Mouse (Mus musculus) spleen, postnatal 36 days (tissue): ENCODE results near the gene Myo16.
A peak's percentile ranks its signal among the peaks of the same experiment; 100 is the strongest.

Source experiments
- DNase-seq, 2 experiments: peaks; one replicate each; pipeline ENCODE4 v3.0.0; 2022; ENCODE audit warnings: low spot score in 2 of 2, mixed read lengths in 1 of 2

The Myo16 gene

DNA sequence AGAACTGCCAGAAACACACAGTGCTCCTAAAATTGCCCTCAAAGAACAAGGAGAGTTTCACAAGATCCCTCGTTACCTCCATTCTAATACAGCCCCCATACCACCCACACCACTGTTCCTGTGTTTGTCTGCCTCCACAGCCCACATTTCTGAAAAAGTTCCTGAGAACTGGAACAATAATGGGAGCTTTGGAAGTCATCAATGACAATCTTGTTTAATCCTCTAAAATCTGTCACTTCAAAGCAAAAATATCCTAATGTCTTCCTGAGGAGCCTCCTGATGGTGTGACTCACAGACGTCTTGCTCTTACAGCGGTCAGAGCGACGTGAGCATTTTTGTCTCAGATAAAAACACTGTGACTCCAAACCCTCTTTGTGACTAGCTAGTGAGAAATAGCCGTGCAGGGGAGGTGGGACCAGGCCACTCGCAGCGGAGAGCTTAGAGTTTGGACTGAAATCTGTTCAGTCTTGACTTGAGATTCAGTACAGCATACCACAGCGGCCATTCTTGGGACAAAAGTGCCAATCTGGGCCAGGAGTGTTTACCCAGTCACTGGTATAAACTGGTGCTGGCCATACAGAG lies 394.4 kb downstream of the Myo16 start:
- DNase-seq = no peak

DNA sequence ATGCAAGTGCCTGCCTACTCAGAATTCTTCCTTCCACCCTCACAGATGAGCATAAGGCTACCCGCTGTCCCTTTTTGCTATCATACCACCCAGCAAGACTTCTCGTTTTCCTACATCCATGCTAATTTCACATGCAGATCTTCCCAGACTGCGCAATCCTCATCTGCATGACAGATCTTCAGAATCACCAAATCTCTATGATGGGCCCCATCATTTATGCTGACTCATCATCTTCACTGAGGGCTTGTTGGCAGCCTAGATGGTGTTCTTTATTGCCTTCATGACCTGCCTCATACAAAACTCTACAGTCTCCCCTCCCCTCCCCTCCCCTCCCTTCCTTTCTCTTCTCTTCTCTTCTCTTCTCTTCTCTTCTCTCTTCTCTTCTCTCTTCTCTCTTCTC lies 395.7 kb downstream of the Myo16 start:
- DNase-seq = no peak

DNA sequence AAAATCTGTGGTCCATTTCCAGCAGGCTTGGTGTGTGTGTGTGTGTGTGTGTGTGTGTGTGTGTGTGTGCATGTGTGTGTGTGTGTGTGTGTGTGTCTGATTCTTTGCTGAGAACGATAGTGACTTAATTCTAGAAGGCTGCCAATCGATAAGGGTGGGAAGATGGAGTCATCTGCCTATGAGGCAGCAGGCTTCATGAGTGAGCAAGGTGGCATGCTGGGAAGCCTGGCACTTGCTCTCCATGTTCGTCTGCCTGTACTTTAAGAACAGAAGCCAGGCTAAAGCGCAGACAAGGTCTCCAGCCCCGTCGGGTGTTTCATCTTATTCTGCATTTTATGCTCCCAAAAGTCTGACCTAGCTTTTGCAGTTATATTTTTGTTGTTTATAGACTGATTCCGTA lies 404.2 kb downstream of the Myo16 start:
- no peak for DNase-seq

DNA sequence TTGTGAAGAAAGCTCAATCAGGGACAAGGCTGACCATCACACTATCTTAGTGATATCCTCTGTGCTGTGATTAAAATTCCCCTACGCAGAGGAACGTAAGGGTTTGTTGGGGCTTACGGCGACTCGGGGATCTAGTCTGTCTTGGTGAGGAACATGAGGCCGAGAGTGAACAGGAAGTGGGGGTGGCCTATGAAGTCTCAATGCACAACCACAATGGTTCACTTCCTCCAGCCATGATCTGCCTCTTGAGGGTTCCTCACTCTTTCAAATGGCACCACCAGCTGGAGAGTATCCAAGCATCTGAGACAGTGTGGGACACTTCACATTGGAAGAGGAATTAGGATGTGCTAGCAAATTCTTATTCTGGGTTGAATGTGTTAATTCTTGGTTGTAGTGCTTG lies 405.8 kb downstream of the Myo16 start:
- DNase-seq = no peak

DNA sequence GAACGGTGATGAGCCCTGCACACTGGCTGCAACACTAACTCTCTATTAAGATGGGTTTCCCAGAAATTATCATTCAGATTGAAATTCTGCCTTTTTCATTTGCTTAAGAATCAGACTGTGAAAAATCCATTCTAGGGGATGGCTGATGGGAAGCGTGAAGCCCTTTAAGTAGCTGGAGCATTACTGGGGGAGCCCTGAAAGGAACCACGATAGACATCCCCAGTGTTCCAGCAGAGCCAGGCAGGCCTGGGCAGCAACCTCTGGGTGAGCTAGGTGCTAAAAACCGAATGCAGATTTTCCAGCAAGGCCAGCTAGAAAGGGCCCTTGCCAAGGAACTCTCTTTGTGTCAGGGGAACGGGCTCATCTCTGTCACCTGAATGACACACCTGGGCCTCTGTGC lies 407.9 kb downstream of the Myo16 start:
- DNase-seq = no peak

DNA sequence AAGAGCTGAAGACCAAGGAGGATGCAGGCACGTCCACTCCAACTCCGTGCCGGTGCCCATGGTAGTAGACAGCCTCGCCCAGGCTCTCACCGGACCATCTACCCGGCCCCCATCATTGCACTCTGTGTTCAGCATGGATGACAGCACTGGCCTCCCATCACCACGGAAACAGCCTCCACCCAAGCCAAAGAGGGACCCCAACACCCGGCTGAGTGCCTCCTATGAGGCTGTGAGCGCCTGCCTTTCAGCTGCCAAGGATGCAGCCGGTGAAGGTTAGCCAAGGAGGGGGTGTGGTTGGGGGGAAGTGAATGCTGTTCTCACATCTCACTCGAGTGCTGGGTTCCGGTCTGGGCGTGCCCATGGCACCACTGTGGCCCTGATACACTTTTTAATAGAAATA lies 408.3 kb downstream of the Myo16 start:
- no peak for DNase-seq

- DNase-seq = no peak
Measured at GRCm38 (mm10) chr8:10562636-10563035, 408.9 kb downstream of the Myo16 start.

DNA sequence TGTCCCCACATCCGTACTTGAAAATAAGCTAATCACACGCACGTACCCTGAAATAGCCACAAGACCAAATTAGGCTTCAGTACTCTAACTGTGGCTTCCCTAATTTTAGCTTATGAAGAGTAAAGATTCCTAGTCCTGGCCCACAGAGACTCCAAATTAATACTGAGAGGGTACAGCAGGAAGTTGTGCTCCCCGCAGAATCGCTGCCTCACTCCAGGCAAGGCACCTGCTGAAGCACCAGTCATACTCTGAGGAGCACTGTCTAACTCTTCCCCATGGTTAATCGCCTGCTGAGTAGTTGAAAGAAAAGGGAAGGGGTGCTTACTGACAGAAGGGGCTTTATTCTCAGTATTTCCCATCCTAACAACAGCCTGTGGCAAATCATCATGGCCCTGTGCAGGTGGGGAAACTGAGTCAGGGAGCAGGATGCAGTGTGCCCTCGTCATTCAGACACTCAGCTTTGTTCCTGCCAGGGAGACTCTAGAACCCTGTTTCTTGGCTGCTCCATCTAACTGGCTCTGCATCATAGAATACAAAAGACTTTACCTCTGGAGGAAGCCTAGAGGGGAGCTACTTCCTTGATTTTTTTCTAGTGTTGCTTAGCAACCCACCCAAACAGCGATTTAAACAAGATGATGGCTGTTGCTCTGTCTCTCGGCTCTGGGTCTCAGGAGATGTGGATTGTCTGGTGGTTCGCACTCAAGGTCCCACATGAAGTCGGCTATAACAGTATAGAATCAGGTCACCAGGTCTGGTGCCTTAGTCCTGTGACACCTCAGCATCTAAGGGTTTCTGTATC lies 411.7 kb downstream of the Myo16 start:
- DNase-seq = no peak

DNA sequence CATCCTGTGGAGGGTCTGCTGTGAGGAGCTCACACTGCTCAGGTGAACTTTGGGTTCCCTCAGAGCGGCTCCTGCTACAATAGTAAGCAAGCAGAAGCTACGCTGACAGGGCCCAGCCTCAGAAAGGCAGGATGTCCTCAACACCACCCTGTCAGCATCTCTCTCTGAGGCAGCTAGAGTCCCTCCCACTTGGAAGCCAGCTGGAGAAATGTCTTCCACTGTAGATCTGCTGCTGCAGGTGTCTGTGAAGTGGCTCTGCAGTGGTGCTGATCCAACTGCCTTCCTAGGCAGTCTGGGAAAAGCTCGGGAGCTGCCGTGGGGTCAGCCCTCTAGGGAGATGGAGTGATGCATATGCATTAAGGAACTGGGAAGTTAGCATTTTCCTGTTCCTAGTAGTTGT lies 414.7 kb downstream of the Myo16 start:
- no peak for DNase-seq

GRCm38 (mm10) chr8:10574096-10574495 lies 420.4 kb downstream of the Myo16 start:
- peak; percentile 42 to 43 for DNase-seq

GRCm38 (mm10) chr8:10575244-10575643 lies 421.5 kb downstream of the Myo16 start:
- no peak for DNase-seq

- no peak for DNase-seq
Measured at GRCm38 (mm10) chr8:10586956-10587744, 433.4 kb downstream of the Myo16 start.

- no peak for DNase-seq
Measured at GRCm38 (mm10) chr8:10589422-10589933, 435.8 kb downstream of the Myo16 start.

DNA sequence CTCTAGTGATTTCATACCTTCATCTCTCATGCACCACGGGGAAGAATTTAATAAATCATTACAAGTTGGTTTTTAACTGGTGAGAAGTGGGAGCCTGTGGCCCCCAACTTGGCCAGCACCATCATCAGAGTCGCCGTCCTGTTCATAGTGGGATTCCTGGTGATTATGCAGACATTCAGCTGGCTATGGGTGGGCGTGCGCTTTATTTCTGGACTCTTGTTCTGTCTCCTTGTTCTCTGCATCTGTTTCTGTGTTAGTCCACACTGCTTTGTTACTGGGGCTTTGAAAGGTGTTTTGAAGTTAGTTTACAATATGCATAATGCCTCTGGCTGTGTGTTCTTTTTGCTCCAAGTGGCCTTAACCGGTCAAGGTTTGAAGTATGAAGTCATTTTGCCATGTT lies 439.2 kb downstream of the Myo16 start:
- no peak for DNase-seq

DNA sequence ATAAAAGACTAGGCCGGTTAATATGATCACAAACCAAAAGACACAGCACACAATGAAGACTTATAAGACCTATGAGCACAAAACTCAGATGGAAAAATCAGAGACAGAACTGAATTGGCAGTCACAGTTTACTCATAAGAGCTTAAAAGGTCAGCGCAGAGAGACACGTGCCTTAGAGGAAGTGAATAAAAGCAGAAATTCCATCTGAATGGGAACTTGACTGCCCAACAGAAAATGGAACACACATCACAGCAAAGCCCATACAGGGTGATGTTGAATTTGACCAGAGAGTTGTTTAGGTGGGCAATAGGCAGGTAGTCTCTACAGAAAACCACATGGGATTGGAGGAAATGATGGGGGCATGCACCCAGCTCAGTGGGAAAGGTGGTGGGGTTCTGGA lies 442.6 kb downstream of the Myo16 start:
- no peak for DNase-seq

GRCm38 (mm10) chr8:10597595-10597994 lies 443.9 kb downstream of the Myo16 start:
- no peak for DNase-seq

DNA sequence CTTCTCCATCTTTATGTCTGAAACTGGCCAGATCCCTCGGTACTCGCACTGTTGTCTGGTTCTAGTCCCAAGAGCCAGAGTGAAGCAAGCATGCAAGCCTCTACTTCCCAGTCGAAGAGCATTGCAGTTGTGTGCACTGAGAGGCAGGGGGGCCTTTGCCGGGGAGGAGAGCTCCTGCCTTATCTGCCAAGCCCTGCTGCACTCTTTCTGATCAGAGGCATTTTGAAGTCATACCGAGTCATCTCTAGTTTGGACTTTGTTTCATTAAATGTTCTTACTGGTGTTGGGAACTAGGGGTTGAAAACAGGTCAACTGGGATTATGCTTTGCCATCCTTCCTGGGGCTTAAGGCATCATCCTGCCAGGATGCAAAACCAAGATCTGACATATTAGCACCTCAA lies 445.2 kb downstream of the Myo16 start:
- no peak for DNase-seq

DNA sequence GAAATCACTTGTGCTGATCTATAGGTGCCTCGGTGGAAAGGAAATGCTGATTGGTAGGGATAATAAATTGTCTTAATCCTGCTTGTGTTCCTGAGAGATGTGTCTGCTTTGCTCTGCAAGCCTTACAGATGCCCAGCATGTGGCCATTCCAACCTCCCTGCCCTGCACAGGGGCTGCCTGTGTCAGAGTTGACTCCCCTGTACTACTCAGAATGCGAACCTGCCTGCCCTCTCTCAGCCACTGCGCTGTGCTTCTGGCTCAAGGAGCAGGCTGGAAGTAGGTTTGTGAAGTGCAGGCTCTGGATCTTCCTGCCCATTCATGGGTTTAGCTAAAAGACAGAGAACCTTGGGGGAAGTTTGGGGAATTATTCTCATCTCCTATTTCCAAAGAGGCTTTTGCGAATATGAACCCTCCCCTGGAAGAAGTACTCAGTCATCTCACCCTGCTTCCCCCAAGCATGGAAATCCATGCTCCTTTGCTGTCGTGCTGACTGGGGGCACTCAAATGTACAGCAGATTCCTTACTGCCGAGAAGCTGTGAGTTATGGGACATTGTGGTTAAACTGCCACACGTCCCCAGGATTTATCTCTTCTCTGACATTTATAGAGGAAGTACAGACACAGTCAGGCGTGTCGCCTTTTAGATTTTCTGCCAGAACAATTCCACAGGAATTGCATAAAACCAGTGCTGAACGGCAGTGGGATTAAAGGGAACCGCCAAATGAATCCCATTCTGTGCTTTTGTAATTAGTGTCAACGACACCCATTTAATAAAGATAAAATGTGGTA lies 452.5 kb downstream of the Myo16 start:
- DNase-seq = no peak

GRCm38 (mm10) chr8:10606816-10607209 lies 453.1 kb downstream of the Myo16 start:
- DNase-seq = no peak

- no peak for DNase-seq
Measured at GRCm38 (mm10) chr8:10611636-10612035, 457.9 kb downstream of the Myo16 start.

DNA sequence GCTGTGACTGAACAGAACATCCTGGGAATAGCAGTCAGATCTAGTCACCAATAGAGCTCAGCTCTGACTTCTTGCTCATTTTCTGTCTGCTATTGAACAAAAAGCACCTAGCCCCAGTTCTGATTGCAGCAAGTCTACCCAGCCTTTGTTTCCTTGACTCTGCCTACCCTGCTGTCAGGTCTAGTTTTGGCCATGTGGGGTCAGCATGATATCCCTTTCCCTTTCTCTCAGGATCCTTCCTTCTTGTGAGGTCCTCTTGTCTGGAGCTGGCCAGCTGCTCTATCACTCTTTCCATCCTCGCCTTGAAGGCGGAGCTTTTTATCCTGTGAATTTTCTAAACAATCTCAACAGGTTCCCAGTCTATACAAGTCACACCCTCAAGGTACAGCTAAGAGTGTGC lies 459.7 kb downstream of the Myo16 start:
- no peak for DNase-seq

- DNase-seq = no peak
Measured at GRCm38 (mm10) chr8:10619689-10620088, 466.0 kb downstream of the Myo16 start.
